In the genomic region with DNA sequence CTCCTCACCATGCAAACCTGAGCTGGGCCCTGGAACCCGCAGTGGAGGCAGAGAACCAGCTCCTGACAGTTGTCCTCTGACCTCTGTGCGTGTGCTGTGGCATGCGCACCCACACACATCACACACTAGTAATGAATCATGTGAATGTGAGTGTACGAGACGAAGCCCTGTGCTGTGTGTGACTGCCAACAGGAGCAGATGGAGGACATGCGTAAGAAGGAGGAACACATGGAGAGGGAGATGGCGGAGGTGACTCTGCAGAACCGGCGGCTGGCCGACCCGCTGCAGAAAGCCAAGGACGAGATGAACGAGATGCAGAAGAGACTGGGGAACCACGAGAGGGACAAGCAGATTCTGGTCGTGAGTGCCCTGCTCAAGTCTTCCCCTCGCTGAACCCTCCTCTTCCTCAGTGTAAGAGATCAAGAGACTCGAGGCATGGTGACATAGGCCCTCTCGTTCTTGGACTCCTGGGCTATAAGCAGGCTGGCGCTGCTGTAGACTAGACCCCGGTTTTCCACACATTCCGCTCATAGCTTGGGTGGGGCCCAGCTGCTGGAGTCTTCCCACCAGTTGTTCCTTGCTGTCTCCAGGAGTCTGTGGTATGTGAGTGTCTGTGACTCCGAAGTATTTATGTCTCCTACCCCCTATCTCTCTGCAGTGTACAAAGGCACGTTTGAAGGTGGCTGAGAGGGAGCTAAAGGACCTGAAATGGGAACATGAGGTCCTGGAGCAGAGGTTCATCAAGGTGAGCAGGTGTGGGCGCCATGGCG, we compare ENCODE assay signal across 26 mouse cellular contexts. TPM values are rescaled to one million over a fixed set of nuclear protein-coding genes. Genes with fewer than 3 reads are reported as not detected.
DNase-seq lines count a peak whose midpoint lies in the region; ATAC-seq and TF ChIP-seq lines count a peak whose summit lies in the region.
"Had no signal": no experiment of that assay in that cellular context is flagged by ENCODE, and none has a peak within 500 bp of the region (broad histone marks: within the 10 kb centered on the region; RNA-seq: fewer than 3 reads in every experiment).

No protein-coding gene starts in this region.

- no peak for ATAC-seq in neural tube, embryonic 11.5 days (ENCODE audit: insufficient read depth, low FRiP score, low TSS enrichment)
- ATAC-seq: inflammation-experienced regulatory T-cells, adult 6 months; lung, postnatal 0 days had no signal

- H3K9me3 ChIP-seq in neural tube, embryonic 11.5 days (ENCODE audit: control insufficient read depth, low read length), result no peaks in the 10 kb centered on the region
- H3K9me3 ChIP-seq: forebrain, embryonic 10.5 days; heart, embryonic 13.5 days; hindbrain, embryonic 13.5 days had no signal

- no peak overlapping the region for H3K4me3 ChIP-seq in neural tube, embryonic 11.5 days (ENCODE audit: low read depth, low read length)
- H3K4me3 ChIP-seq in myocyte, result no peak overlapping the region
- H3K4me3 ChIP-seq: forebrain, embryonic 10.5 days; heart, embryonic 13.5 days; hindbrain, embryonic 13.5 days had no signal

- peaks cover 41% of the 10 kb centered on the region for H3K36me3 ChIP-seq in neural tube, embryonic 11.5 days (ENCODE audit: control insufficient read depth, insufficient read depth, low read length)
- H3K36me3 ChIP-seq in myocyte (ENCODE audit: control insufficient read depth, insufficient read depth), result peaks cover 29% of the 10 kb centered on the region

- no peaks in the 10 kb centered on the region for H3K79me2 ChIP-seq in myocyte (ENCODE audit: control insufficient read depth, insufficient read depth)

- H3K4me2 ChIP-seq in neural tube, embryonic 11.5 days (ENCODE audit: low read depth), result no peak overlapping the region
- peak overlapping the region; percentile 18 for H3K4me2 ChIP-seq in myocyte (ENCODE audit: low read depth)
- H3K4me2 ChIP-seq: heart, embryonic 13.5 days; hindbrain, embryonic 13.5 days had no signal

- peak; percentile 39 to 48 for DNase-seq in frontal cortex, adult 2 months (ENCODE audit: extremely low spot score in 1 of 2, low spot score in 1 of 2)
- DNase-seq in frontal cortex, postnatal 14 days (ENCODE audit: low spot score in 2 of 2), result no peak
- no peak for DNase-seq in neural tube, embryonic 11.5 days (ENCODE audit: low spot score)
- DNase-seq in neural tube, embryonic 10.5 days (ENCODE audit: extremely low spot score, low spot score), result no peak
- DNase-seq in brain, embryonic 14.5 days (ENCODE audit: low read depth), result peak; percentile 18
- no peak for DNase-seq in urinary bladder, postnatal 14 days (ENCODE audit: low spot score)
- no peak for DNase-seq in kidney, adult 9 months
- DNase-seq: adrenal gland, adult 8-10 months; B cell, adult 2 months; cerebellum, adult 11 months; cerebellum, postnatal 14 days; embryo, embryonic 11 days; gastrocnemius, postnatal 10 days; heart, adult 18-20 months; kidney, adult 8-10 months; kidney, postnatal 4 days; liver; midbrain, embryonic 14.5 days; thymus, postnatal 14 days had no signal

- H3K4me1 ChIP-seq in neural tube, embryonic 11.5 days (ENCODE audit: control insufficient read depth, insufficient read depth, low read length), result no peaks in the 10 kb centered on the region
- H3K4me1 ChIP-seq: forebrain, embryonic 10.5 days; heart, embryonic 13.5 days; hindbrain, embryonic 13.5 days had no signal

- no peak overlapping the region for H3K9ac ChIP-seq in neural tube, embryonic 11.5 days (ENCODE audit: low read length)
- H3K9ac ChIP-seq: heart, embryonic 13.5 days; hindbrain, embryonic 13.5 days had no signal

- no peaks in the 10 kb centered on the region for H3K27me3 ChIP-seq in neural tube, embryonic 11.5 days (ENCODE audit: control insufficient read depth, insufficient read depth, low read length)
- H3K27me3 ChIP-seq in myocyte (ENCODE audit: control insufficient read depth, insufficient read depth, insufficient read length), result no peaks in the 10 kb centered on the region
- H3K27me3 ChIP-seq: heart, embryonic 13.5 days; hindbrain, embryonic 13.5 days had no signal

- 95% methylated on average over 25 of the region's 25 CpGs for WGBS in neural tube, embryonic 11.5 days

- H3ac ChIP-seq in myocyte (ENCODE audit: control insufficient read depth, insufficient read length), result no peak overlapping the region

- no peak for TF ChIP-seq POLR2A in brain, embryonic 14.5 days (IDR thresholded peaks at IDR 0.05; ENCODE audit: borderline replicate concordance, extremely low read depth, insufficient read depth, insufficient read length, poor library complexity, severe bottlenecking)
- no peak for TF ChIP-seq POLR2A in myocyte (IDR thresholded peaks at IDR 0.05; ENCODE audit: insufficient read length, low read depth)

- no peak for TF ChIP-seq CTCF in brain, embryonic 14.5 days (IDR thresholded peaks at IDR 0.05; ENCODE audit: borderline replicate concordance, extremely low read depth, insufficient read depth, insufficient read length)

- H3K27ac ChIP-seq in neural tube, embryonic 11.5 days (ENCODE audit: low read depth, low read length), result 0 out of 2 replicates have a peak overlapping the region, but pooled peaks have one; percentile 8
- H3K27ac ChIP-seq: forebrain, embryonic 10.5 days; heart, embryonic 13.5 days; hindbrain, embryonic 13.5 days; stomach, postnatal 0 days had no signal

TF ChIP-seq in myocyte, 11 proteins besides CTCF, POLR2A, EP300 and RAD21:
- TF ChIP-seq MYOG (IDR thresholded peaks at IDR 0.05; ENCODE audit: control insufficient read depth in 1 of 3, insufficient read depth in 1 of 3, insufficient read length in 2 of 3, low read depth in 2 of 3) (peak in 2 of 3 experiments; percentile 19 to 88), CEBPB (IDR thresholded peaks at IDR 0.05; ENCODE audit: insufficient read depth, poor library complexity, severe bottlenecking) (no peak), SRF (IDR thresholded peaks at IDR 0.05; ENCODE audit: control insufficient read depth, insufficient read length, low read depth) (no peak), TCF3 (IDR thresholded peaks at IDR 0.05; ENCODE audit: insufficient read length, low read depth) (peak; percentile 19), E2F4 (IDR thresholded peaks at IDR 0.05; ENCODE audit: insufficient read depth) (no peak), REST (IDR thresholded peaks at IDR 0.05; ENCODE audit: insufficient read depth, insufficient read length) (no peak), TCF12 (IDR thresholded peaks at IDR 0.05; ENCODE audit: insufficient read depth, poor library complexity, severe bottlenecking) (peak; percentile 41), MYOD1 (IDR thresholded peaks at IDR 0.05; ENCODE audit: control insufficient read depth in 1 of 3, insufficient read length in 2 of 3, low read depth in 2 of 3) (peak in 2 of 3 experiments; percentile 58 to 78), USF1 (IDR thresholded peaks at IDR 0.05; ENCODE audit: low read depth) (no peak), MAX (IDR thresholded peaks at IDR 0.05; ENCODE audit: low read depth) (no peak), POLR2AphosphoS2 (IDR thresholded peaks at IDR 0.05; ENCODE audit: insufficient read length, low read depth) (no peak)

RNA-seq across cellular contexts. Expression of a gene that starts 9.3 kb away (rescaled TPM):
- 42.5 and 43.5 TPM in 2 replicates for polyA plus RNA-seq in frontal cortex, adult 2 months (2012; rRNA removed)
- 39.0 and 45.5 TPM in 2 replicates for polyA plus RNA-seq in neural tube, embryonic 11.5 days (2014; fragmentation: Nextera tagmentation; extraction: Ambion mirVana)
- polyA plus RNA-seq in brain, embryonic 14.5 days (2012; rRNA removed), result 32.5 and 45.1 TPM in 2 replicates
- 25.6 TPM for polyA plus RNA-seq in myocyte (2012; fragmentation: generic; extraction: Trizol)

RNA-seq across cellular contexts. Expression of a gene that starts 12.6 kb away (rescaled TPM):
- polyA plus RNA-seq in frontal cortex, adult 2 months (2012; rRNA removed), result 22.0 and 24.5 TPM in 2 replicates
- 38.6 and 46.3 TPM in 2 replicates for polyA plus RNA-seq in neural tube, embryonic 11.5 days (2014; fragmentation: Nextera tagmentation; extraction: Ambion mirVana)
- polyA plus RNA-seq in brain, embryonic 14.5 days (2012; rRNA removed), result 85.3 and 88.4 TPM in 2 replicates
- 14.2 TPM for polyA plus RNA-seq in myocyte (2012; fragmentation: generic; extraction: Trizol)

RNA-seq across cellular contexts. Expression of a gene that starts 50.2 kb away (rescaled TPM):
- 24.3 and 26.3 TPM in 2 replicates for polyA plus RNA-seq in frontal cortex, adult 2 months (2012; rRNA removed)
- 32.4 and 41.4 TPM in 2 replicates for polyA plus RNA-seq in neural tube, embryonic 11.5 days (2014; fragmentation: Nextera tagmentation; extraction: Ambion mirVana)
- 31.8 and 35.3 TPM in 2 replicates for polyA plus RNA-seq in brain, embryonic 14.5 days (2012; rRNA removed)
- polyA plus RNA-seq in myocyte (2012; fragmentation: generic; extraction: Trizol), result 35.0 TPM

Comparison
In these comparisons a context has a peak if more than half of its experiments do, and no peak if none do; other contexts are left out.
1. DNase-seq: peak in frontal cortex, adult 2 months (2 of 2) and brain, embryonic 14.5 days (single experiment); none in frontal cortex, postnatal 14 days (0 of 2), neural tube, embryonic 11.5 days (single experiment), neural tube, embryonic 10.5 days (single experiment), urinary bladder, postnatal 14 days (single experiment) and kidney, adult 9 months (single experiment).